ENCODE assay signal across 12 mouse cellular contexts in the genomic region with DNA sequence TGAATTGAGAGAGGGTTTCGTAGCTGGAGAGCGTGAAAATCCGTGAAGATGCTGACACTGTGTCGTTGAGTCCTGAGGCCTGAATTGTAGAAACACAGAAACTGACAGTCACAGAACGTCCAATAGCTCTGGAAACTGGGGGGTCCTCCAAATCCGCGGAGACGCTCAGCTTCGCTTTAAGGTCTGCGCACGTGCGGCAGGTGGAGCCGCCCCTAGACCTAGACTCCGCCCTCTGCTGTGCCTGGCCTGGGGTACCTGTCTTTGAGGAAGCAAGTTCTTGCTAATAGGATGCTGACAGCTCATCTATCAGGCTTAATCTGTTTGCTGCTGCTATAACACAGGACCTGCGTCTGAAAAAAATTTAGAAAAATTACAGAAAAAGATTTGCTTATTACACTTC. TPM values are rescaled to one million over a fixed set of nuclear protein-coding genes. Genes with fewer than 3 reads are reported as not detected.
"Had no signal": no experiment of that assay in that cellular context is flagged by ENCODE, and none has a peak within 500 bp of the region (broad histone marks: within the 10 kb centered on the region; RNA-seq: fewer than 3 reads in every experiment).

No protein-coding gene starts in this region.

- H3K4me2 ChIP-seq: limb, embryonic 13.5 days; midbrain, embryonic 12.5 days; neural tube, embryonic 13.5 days had no signal

- H3K27ac ChIP-seq: kidney, postnatal 0 days; limb, embryonic 13.5 days; liver, embryonic 14.5 days; midbrain, embryonic 12.5 days; neural tube, embryonic 13.5 days had no signal

- H3K27me3 ChIP-seq: neural tube, embryonic 13.5 days had no signal

- H3K9me3 ChIP-seq: midbrain, embryonic 12.5 days; neural tube, embryonic 13.5 days had no signal

- H3K9ac ChIP-seq: limb, embryonic 13.5 days; liver, embryonic 14.5 days; midbrain, embryonic 12.5 days; neural tube, embryonic 13.5 days had no signal

- H3K4me1 ChIP-seq: limb, embryonic 13.5 days; midbrain, embryonic 12.5 days; neural tube, embryonic 13.5 days had no signal

- ATAC-seq: midbrain, embryonic 16.5 days had no signal

- DNase-seq: kidney, adult 8-10 months; left cerebral cortex, postnatal 4 days; lung, adult 18-20 months; right cerebral cortex, adult 18-20 months; right cerebral cortex, postnatal 25 days; thymus, adult 18-20 months had no signal

- H3K4me3 ChIP-seq: limb, embryonic 13.5 days; midbrain, embryonic 12.5 days; neural tube, embryonic 13.5 days had no signal

- H3K36me3 ChIP-seq: limb, embryonic 13.5 days; midbrain, embryonic 12.5 days; neural tube, embryonic 13.5 days had no signal

RNA-seq across cellular contexts. Expression of gene Tmem54, which starts 10.1 kb away (rescaled TPM):
- polyA plus RNA-seq: midbrain, embryonic 16.5 days; neural tube, embryonic 13.5 days had no signal
